Mouse (Mus musculus) intestine, embryonic 16.5 days (tissue): ENCODE measurements around the gene Garnl3. TPM values are rescaled to one million over a fixed set of nuclear protein-coding genes. Genes with fewer than 3 reads are reported as not detected.

ENCODE experiments used
- ATAC-seq: fragments of 200-750 bp; cut with Nextera tagmentation; 2 replicates; pipeline ENCODE4 v1.8.0; 2017; ENCODE audit warnings: moderate TSS enrichment, moderate library complexity
- H3K27ac ChIP-seq: fragments of 300-500 bp; sonication (generic); 2 replicates; pipeline ENCODE4 v1.5.1; 2014; ENCODE audit warnings: mild to moderate bottlenecking, low read length
- H3K27me3 ChIP-seq: fragments of 300-500 bp; sonication (generic); replicated peaks from 2 replicates; pipeline ENCODE4 v1.6.1; 2014; ENCODE audit warnings: low read length, control low read depth, mixed read lengths; ENCODE audit not compliant: control insufficient read depth, insufficient read depth
- H3K36me3 ChIP-seq: fragments of 300-500 bp; sonication (generic); 2 replicates; pipeline ENCODE4 v1.6.1; 2014; ENCODE audit warnings: low read length, control low read depth; ENCODE audit not compliant: control insufficient read depth, insufficient read depth
- H3K4me1 ChIP-seq: fragments of 300-500 bp; sonication (generic); 2 replicates; pipeline ENCODE4 v1.6.1; 2014; ENCODE audit warnings: low read length, control low read depth, mixed read lengths; ENCODE audit not compliant: control insufficient read depth, insufficient read depth
- H3K4me2 ChIP-seq: fragments of 300-500 bp; sonication (generic); 2 replicates; pipeline ENCODE4 v1.6.1; 2014; ENCODE audit warnings: low read depth, low read length, control low read depth
- H3K4me3 ChIP-seq: fragments of 300-500 bp; sonication (generic); 2 replicates; pipeline ENCODE4 v1.5.1; 2014; ENCODE audit warnings: mild to moderate bottlenecking, low read length
- H3K9ac ChIP-seq: fragments of 300-500 bp; sonication (generic); 2 replicates; pipeline ENCODE4 v1.6.1; 2014; ENCODE audit warnings: low read depth, low read length
- H3K9me3 ChIP-seq: fragments of 300-500 bp; sonication (generic); 2 replicates; pipeline ENCODE4 v1.6.1; 2016; ENCODE audit warnings: low read length, control low read depth; ENCODE audit not compliant: control insufficient read depth
- WGBS: fragments of 180-500 bp; shearing (Covaris S2); extraction: QIAGEN DNeasy Blood & Tissue Kit; methylation state at CpG from one replicate; pipeline ENCODE4 v1.1.7; 2014; 5-methylcytosine and 5-hydroxymethylcytosine counted together
- polyA plus RNA-seq: library from polyadenylated mRNA; unstranded; fragments of >200 nt; fragmentation: Nextera tagmentation; extraction: Ambion mirVana; gene quantifications from 2 replicates; pipeline ENCODE4 v1.2.1, GENCODE M21; 2015

The Garnl3 gene
- polyA plus RNA-seq, 1 experiment from 2014 or later = 10.2 TPM

GRCm38 (mm10) chr2:33159593-33159992 is 28.1 kb upstream of the Garnl3 start:
- Histone ChIP-seq H3K9me3 (no peaks in the 10 kb centered on the region), H3K27me3 (no peaks in the 10 kb centered on the region), H3K36me3 (no peaks in the 10 kb centered on the region), H3K27ac (no peak overlapping the region), H3K4me3 (no peak overlapping the region), H3K4me2 (no peak overlapping the region), H3K4me1 (peaks cover 10% of the 10 kb centered on the region; the same call in 1 of the 2 replicates), H3K9ac (no peak overlapping the region)
- 79% methylated on average over 7 of the region's 7 CpGs for WGBS
- no peak for ATAC-seq

- H3K27ac ChIP-seq = no peak overlapping the region
- 89% methylated on average over 6 of the region's 6 CpGs for WGBS
- H3K4me3 ChIP-seq = no peak overlapping the region
- H3K9ac ChIP-seq = peak overlapping the region; percentile 34; the same call in 1 of the 2 replicates
- H3K27me3 ChIP-seq = no peaks in the 10 kb centered on the region
- H3K36me3 ChIP-seq = no peaks in the 10 kb centered on the region
- no peaks in the 10 kb centered on the region for H3K9me3 ChIP-seq
- 0 out of 2 replicates have a peak, but pooled peaks have one; percentile 34 for ATAC-seq
- no peak overlapping the region for H3K4me2 ChIP-seq
- H3K4me1 ChIP-seq = peaks cover 9% of the 10 kb centered on the region; the same call in 1 of the 2 replicates
These were observed 27.4 kb upstream of the Garnl3 start for GRCm38 (mm10) chr2:33158895-33159294.

GRCm38 (mm10) chr2:33156283-33156781 is 24.9 kb upstream of the Garnl3 start:
- Histone ChIP-seq H3K9ac (no peak overlapping the region), H3K4me1 (peaks cover 9% of the 10 kb centered on the region; the same call in 1 of the 2 replicates), H3K27me3 (no peaks in the 10 kb centered on the region), H3K27ac (no peak overlapping the region), H3K36me3 (no peaks in the 10 kb centered on the region), H3K4me3 (no peak overlapping the region), H3K9me3 (no peaks in the 10 kb centered on the region), H3K4me2 (no peak overlapping the region)
- ATAC-seq = no peak
- WGBS = 70% methylated on average over 5 of the region's 5 CpGs

GRCm38 (mm10) chr2:33154751-33155372 is 23.4 kb upstream of the Garnl3 start:
- H3K27me3 ChIP-seq = no peaks in the 10 kb centered on the region
- no peaks in the 10 kb centered on the region for H3K9me3 ChIP-seq
- H3K4me1 ChIP-seq = peaks cover 7% of the 10 kb centered on the region; the same call in 1 of the 2 replicates
- ATAC-seq = peak; percentile 47
- no peak overlapping the region for H3K4me3 ChIP-seq
- H3K27ac ChIP-seq = no peak overlapping the region
- no peak overlapping the region for H3K9ac ChIP-seq
- no peak overlapping the region for H3K4me2 ChIP-seq
- 19% methylated on average over 5 of the region's 5 CpGs for WGBS
- H3K36me3 ChIP-seq = no peaks in the 10 kb centered on the region

- H3K27ac ChIP-seq = no peak overlapping the region
- no peaks in the 10 kb centered on the region for H3K9me3 ChIP-seq
- 70% methylated on average over 4 of the region's 4 CpGs for WGBS
- no peak for ATAC-seq
- no peak overlapping the region for H3K4me2 ChIP-seq
- H3K4me3 ChIP-seq = no peak overlapping the region
- no peaks in the 10 kb centered on the region for H3K27me3 ChIP-seq
- no peak overlapping the region for H3K9ac ChIP-seq
- H3K36me3 ChIP-seq = no peaks in the 10 kb centered on the region
- H3K4me1 ChIP-seq = no peaks in the 10 kb centered on the region
These were observed 15.5 kb upstream of the Garnl3 start for GRCm38 (mm10) chr2:33146994-33147393.

GRCm38 (mm10) chr2:33143292-33143691 is 11.8 kb upstream of the Garnl3 start:
- Histone ChIP-seq H3K27me3 (no peaks in the 10 kb centered on the region), H3K4me1 (no peaks in the 10 kb centered on the region), H3K36me3 (no peaks in the 10 kb centered on the region), H3K4me2 (no peak overlapping the region), H3K27ac (no peak overlapping the region), H3K9me3 (no peaks in the 10 kb centered on the region), H3K9ac (no peak overlapping the region), H3K4me3 (no peak overlapping the region)
- ATAC-seq = no peak
- 80% methylated on average over 2 of the region's 2 CpGs for WGBS

GRCm38 (mm10) chr2:33138491-33138890 is 7.0 kb upstream of the Garnl3 start:
- no peak overlapping the region for H3K27ac ChIP-seq
- ATAC-seq = no peak
- no peaks in the 10 kb centered on the region for H3K36me3 ChIP-seq
- H3K4me2 ChIP-seq = no peak overlapping the region
- H3K27me3 ChIP-seq = no peaks in the 10 kb centered on the region
- H3K9me3 ChIP-seq = no peaks in the 10 kb centered on the region
- H3K4me1 ChIP-seq = no peaks in the 10 kb centered on the region
- WGBS = 82% methylated on average over 2 of the region's 2 CpGs
- no peak overlapping the region for H3K4me3 ChIP-seq
- H3K9ac ChIP-seq = no peak overlapping the region

GRCm38 (mm10) chr2:33137731-33138130 is 6.3 kb upstream of the Garnl3 start:
- ATAC-seq = no peak
- WGBS = 94% methylated on average over 4 of the region's 4 CpGs
- no peaks in the 10 kb centered on the region for H3K36me3 ChIP-seq
- H3K27ac ChIP-seq = no peak overlapping the region
- no peak overlapping the region for H3K4me3 ChIP-seq
- no peak overlapping the region for H3K9ac ChIP-seq
- no peaks in the 10 kb centered on the region for H3K4me1 ChIP-seq
- no peaks in the 10 kb centered on the region for H3K9me3 ChIP-seq
- no peaks in the 10 kb centered on the region; the same call in 1 of the 2 replicates for H3K27me3 ChIP-seq
- no peak overlapping the region for H3K4me2 ChIP-seq

- Histone ChIP-seq H3K9ac (no peak overlapping the region), H3K36me3 (no peaks in the 10 kb centered on the region), H3K4me1 (no peaks in the 10 kb centered on the region), H3K4me3 (no peak overlapping the region), H3K9me3 (no peaks in the 10 kb centered on the region), H3K27ac (no peak overlapping the region), H3K4me2 (no peak overlapping the region), H3K27me3 (peaks cover 3% of the 10 kb centered on the region; the same call in 1 of the 2 replicates)
- 92% methylated on average over 9 of the region's 9 CpGs for WGBS
- ATAC-seq = no peak
These were observed 5.8 kb upstream of the Garnl3 start for GRCm38 (mm10) chr2:33137244-33137643.
